Mouse (Mus musculus): ENCODE results near the gene Lgr4. TPM values are rescaled to one million over a fixed set of nuclear protein-coding genes. Genes with fewer than 3 reads are reported as not detected.
"Not testable (repeated sequence)": the region's sequence is repeated elsewhere in the genome, so short reads cannot be mapped to it uniquely, and the experiment has no call there.

The Lgr4 gene
- polyA plus RNA-seq (2016; fragmentation: Nextera tagmentation; extraction: Ambion mirVana): 14.1 and 14.6 TPM in 2 replicates

DNA sequence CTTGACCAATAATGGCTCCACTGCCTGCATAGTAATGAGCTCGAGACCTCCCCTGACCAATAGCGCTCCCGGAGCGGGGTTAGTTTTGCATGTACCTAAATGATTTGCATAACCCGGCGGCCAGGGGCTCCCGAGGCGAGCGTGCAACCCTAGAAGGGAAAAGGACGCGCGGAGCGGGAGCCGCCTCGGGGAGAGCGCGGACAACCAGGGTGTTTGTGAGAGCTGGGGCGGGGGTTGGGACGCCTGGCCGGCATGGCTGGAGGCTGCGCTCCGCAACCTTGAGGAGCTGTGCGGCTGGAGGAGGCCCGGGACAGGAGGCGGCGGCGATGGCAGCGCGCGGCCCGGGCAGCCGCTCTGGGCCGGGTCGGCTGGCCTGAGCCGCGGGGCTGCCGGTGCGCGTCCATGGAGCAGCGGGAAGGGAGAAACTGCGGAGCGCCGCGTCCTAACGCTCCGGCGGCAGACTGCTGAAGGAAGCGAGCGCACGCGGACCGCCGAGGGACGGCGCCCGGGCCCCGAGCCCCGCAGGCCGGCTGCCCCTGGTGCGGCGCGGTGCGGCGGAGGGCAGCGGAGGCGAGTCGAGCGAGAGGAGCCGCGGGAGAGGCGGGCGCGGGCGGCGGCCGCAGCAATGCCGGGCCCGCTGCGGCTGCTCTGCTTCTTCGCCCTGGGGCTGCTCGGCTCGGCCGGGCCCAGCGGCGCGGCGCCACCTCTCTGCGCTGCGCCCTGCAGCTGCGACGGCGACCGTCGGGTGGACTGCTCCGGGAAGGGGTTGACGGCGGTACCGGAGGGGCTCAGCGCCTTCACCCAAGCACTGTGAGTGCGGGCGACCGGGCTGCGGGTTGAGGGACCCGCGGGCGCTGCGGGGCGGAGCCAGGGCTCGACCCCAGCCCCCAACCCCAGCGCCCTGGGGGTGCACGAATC lies at the start of gene Lgr4:
Gene Lgr4, plus strand, starts transcription at position 152 of the 918 bp plus-strand sequence.
- under 1% methylated on average over 111 of the region's 111 CpGs for WGBS
- Histone ChIP-seq H3K36me3 (replicated peaks) (no peaks in the 10 kb centered on the region; the same call in 1 of the 2 replicates), H3K27ac (replicated peaks) (peak within 1 kb of the TSS; percentile 94), H3K4me3 (peak within 1 kb of the TSS; percentile 90), H3K27me3 (replicated peaks; ENCODE audit: low read depth, poor library complexity, severe bottlenecking) (no peaks in the 10 kb centered on the region), H3K4me1 (peaks cover 43% of the 10 kb centered on the region), H3K9me3 (no peaks in the 10 kb centered on the region)
- peak; percentile 98 for DNase-seq (ENCODE audit: low spot score)

DNA sequence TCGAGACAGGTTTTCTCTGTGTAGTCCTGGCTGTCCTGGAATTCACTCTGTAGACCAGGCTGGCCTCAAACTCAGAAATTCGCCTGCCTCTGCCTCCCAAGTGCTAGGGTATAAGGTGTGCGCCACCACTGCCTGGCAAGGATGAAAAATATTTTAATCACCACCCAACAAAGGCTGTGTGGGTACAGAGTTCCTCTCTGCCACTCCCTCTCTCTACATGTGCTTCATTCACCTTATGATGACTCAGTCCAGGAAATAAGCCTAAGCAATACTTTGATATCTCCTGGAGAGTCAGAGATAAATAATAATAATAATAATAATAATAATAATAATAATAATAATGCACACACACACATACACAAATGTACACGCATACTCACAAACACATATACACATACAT lies 38.0 kb upstream of the Lgr4 start:
- WGBS: 80% methylated on average over 4 of the region's 4 CpGs
- H3K27me3 ChIP-seq (replicated peaks; ENCODE audit: low read depth, poor library complexity, severe bottlenecking); H3K36me3 ChIP-seq (replicated peaks); H3K27ac ChIP-seq (replicated peaks); H3K4me1 ChIP-seq; DNase-seq (ENCODE audit: low spot score); H3K9me3 ChIP-seq; H3K4me3 ChIP-seq: not testable (repeated sequence)

DNA sequence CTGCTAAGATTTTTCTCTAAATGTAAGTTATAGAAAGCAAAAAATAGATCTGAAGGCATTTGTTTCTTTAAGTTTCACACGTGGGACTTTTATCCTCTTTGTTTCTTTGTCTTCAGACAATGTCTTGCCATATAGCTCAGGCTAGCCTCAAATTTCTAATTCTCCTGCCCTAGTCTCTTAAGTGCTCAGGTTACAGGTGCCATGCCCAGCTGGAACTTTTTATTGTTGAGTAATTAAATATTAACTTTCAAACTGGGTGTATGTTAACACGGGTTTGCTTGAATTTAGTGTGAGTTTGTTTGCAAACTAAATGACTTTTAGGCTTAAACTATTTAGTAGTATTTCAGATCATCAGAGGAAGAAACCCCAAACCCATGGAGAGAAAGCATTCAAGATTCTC lies 36.3 kb upstream of the Lgr4 start:
- WGBS: 62% methylated on average over 2 of the region's 2 CpGs
- no peak for DNase-seq (ENCODE audit: low spot score)
- Histone ChIP-seq H3K36me3 (replicated peaks) (no peaks in the 10 kb centered on the region), H3K9me3 (no peaks in the 10 kb centered on the region), H3K4me3 (no peak overlapping the region), H3K27me3 (replicated peaks; ENCODE audit: low read depth, poor library complexity, severe bottlenecking) (no peaks in the 10 kb centered on the region), H3K4me1 (no peaks in the 10 kb centered on the region), H3K27ac (replicated peaks) (no peak overlapping the region)

DNA sequence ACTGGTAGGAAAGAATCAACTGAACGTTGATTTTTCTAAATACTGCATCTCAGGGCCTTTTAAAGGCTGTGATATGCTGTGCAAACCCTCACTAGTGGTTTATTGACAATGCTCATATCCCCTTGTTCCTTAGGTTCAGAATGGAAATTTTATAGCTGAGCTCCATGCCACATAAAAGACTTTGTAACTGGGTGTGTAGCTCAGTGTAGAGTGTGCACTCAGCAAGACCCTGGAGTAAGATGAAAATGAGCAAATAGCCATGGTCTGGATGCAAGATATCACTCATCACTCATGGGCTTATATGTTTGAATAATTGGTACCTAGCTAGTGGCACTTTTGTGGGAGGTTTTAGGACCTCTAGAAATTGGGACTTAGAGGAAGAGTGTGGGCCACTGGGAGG lies 35.8 kb upstream of the Lgr4 start:
- no peaks in the 10 kb centered on the region for H3K4me1 ChIP-seq
- H3K4me3 ChIP-seq: no peak overlapping the region
- no peak overlapping the region for H3K27ac ChIP-seq (replicated peaks)
- H3K36me3 ChIP-seq (replicated peaks): no peaks in the 10 kb centered on the region
- no peak for DNase-seq (ENCODE audit: low spot score)
- H3K27me3 ChIP-seq (replicated peaks; ENCODE audit: low read depth, poor library complexity, severe bottlenecking): no peaks in the 10 kb centered on the region
- no peaks in the 10 kb centered on the region for H3K9me3 ChIP-seq
- WGBS: 63% methylated on average over 1 of the region's 1 CpGs

DNA sequence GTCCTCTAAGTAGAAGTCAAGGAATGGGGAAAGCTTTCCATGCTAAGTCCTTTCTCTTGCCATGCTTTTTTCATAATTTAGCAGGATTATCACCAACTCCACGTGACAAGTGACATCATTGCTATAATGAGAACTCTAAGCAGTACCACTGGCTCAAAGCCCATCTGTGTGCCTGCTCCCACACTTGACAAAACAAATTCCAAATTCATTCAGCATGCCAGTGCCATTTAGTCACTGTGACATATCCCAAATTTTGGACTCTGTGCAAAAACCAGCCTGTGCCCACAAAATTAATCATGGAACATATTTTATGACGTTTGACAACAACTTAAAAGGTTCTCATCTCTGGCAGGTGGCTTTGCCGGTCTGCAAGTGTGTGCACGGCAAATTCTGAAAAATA lies 33.3 kb upstream of the Lgr4 start:
- no peaks in the 10 kb centered on the region for H3K36me3 ChIP-seq (replicated peaks)
- 79% methylated on average over 4 of the region's 4 CpGs for WGBS
- no peaks in the 10 kb centered on the region for H3K4me1 ChIP-seq
- no peaks in the 10 kb centered on the region for H3K27me3 ChIP-seq (replicated peaks; ENCODE audit: low read depth, poor library complexity, severe bottlenecking)
- DNase-seq (ENCODE audit: low spot score): no peak
- H3K9me3 ChIP-seq: no peaks in the 10 kb centered on the region
- H3K27ac ChIP-seq (replicated peaks): no peak overlapping the region
- H3K4me3 ChIP-seq: no peak overlapping the region

DNA sequence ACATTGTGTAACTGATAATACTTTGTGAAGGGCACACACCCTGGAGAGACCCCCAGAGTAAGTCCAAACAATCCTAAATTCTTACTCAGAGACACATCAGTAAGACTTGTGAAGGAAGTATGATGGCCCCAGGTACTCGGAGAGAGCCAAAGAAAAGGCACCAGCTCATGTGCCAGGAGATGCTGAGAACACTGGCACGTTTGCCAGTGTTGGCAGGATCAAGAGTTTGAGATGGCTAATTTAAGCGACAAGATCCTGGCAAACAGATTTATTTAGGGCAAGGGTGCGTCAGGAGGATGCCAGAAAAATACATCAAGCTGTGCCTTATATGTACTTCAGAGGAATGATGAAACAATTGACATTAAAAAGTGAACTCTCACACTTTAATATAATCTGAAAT lies 32.9 kb upstream of the Lgr4 start:
- no peak overlapping the region for H3K4me3 ChIP-seq
- DNase-seq (ENCODE audit: low spot score): no peak
- H3K27me3 ChIP-seq (replicated peaks; ENCODE audit: low read depth, poor library complexity, severe bottlenecking): no peaks in the 10 kb centered on the region

DNA sequence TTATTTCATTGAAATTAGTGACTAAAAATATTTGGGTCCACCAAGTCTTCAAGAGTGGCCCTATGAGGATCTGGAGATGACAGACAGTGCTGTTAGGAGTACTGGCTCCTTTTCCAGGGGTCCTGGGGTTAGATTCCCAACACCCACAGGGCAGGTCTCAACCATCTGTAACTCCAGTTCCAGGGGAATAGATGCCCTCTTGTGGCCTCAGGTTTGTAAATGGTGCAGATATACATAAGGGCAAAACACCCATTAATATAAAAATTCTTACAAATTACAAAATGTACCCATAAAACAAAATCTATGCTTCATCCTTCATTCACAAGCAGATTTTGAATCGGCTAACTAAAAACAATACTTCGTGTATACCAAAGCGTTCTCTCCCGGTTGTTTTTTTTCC lies 27.4 kb upstream of the Lgr4 start:
- 37% methylated on average over 4 of the region's 4 CpGs for WGBS
- no peak for DNase-seq (ENCODE audit: low spot score)
- H3K27ac ChIP-seq (replicated peaks): peak overlapping the region; percentile 98

More for the DNA sequence above, 32.9 kb upstream of the Lgr4 start:
- H3K27ac ChIP-seq (replicated peaks): no peak overlapping the region
- H3K36me3 ChIP-seq (replicated peaks): no peaks in the 10 kb centered on the region
- WGBS: 66% methylated on average over 4 of the region's 4 CpGs
- H3K9me3 ChIP-seq: no peaks in the 10 kb centered on the region
- H3K4me1 ChIP-seq: no peaks in the 10 kb centered on the region

DNA sequence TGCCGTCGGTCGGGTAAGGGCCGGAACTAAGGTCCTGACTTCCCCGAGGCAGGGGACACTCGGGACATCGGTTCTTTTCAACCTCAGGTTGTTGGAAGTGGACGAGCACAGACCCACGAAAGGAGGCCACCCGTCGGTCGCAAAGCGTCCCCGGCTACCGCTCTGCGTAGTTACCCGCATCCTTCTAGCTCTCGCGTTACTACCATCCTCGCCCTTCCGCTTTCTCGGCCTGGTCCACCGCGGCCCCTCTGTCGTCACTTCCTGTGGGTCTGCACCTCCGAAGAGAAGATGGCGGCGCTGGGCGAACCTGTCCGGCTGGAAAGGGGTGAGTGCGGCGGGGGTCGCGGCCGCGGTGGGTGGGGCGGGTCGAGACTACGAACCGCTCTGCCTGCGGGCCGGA lies 26.9 kb upstream of the Lgr4 start, which contains the start of gene Lin7c:
Gene Lin7c, plus strand, starts transcription at position 257 of the 400 bp plus-strand sequence.
- under 1% methylated on average over 42 of the region's 42 CpGs for WGBS
- Histone ChIP-seq H3K27me3 (replicated peaks; ENCODE audit: low read depth, poor library complexity, severe bottlenecking) (no peaks in the 10 kb centered on the region), H3K4me3 (peak within 1 kb of the TSS; percentile 95)

More for the DNA sequence above, 27.4 kb upstream of the Lgr4 start:
- Histone ChIP-seq H3K4me3 (peak overlapping the region; percentile 95), H3K9me3 (no peaks in the 10 kb centered on the region), H3K4me1 (peaks cover 15% of the 10 kb centered on the region), H3K27me3 (replicated peaks; ENCODE audit: low read depth, poor library complexity, severe bottlenecking) (no peaks in the 10 kb centered on the region), H3K36me3 (replicated peaks) (peaks cover 10% of the 10 kb centered on the region)

DNA sequence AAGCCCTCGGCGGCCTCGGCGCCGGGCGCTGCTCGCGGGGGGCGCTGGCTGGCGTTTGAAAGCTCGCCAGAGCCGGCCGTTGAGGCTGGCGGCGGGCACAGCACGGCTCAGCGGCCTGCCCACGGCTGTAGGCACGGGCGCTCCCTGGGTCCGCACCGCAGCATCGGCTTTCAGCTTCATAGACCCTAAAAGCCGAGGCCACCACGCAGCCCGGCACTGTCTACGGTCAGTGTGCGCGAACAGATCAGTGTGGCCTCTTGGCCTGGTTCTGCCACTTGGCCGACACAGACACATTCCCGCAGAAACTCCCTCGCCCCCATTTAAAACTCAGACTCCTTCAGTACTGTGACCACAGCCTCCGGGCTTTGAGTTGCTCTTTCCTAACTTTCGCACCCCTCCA lies 26.4 kb upstream of the Lgr4 start:
- peaks cover 20% of the 10 kb centered on the region for H3K36me3 ChIP-seq (replicated peaks)
- no peaks in the 10 kb centered on the region for H3K9me3 ChIP-seq
- no peak for DNase-seq (ENCODE audit: low spot score)
- under 1% methylated on average over 34 of the region's 34 CpGs for WGBS
- peak overlapping the region; percentile 95 for H3K4me3 ChIP-seq
- no peaks in the 10 kb centered on the region for H3K27me3 ChIP-seq (replicated peaks; ENCODE audit: low read depth, poor library complexity, severe bottlenecking)
- H3K27ac ChIP-seq (replicated peaks): peak overlapping the region; percentile 98
- peaks cover 15% of the 10 kb centered on the region for H3K4me1 ChIP-seq

More for the DNA sequence above, 26.9 kb upstream of the Lgr4 start, which contains the start of gene Lin7c:
- Histone ChIP-seq H3K4me1 (peaks cover 15% of the 10 kb centered on the region), H3K27ac (replicated peaks) (peak within 1 kb of the TSS; percentile 98), H3K9me3 (no peaks in the 10 kb centered on the region), H3K36me3 (replicated peaks) (peaks cover 16% of the 10 kb centered on the region)
- DNase-seq (ENCODE audit: low spot score): peak; percentile 97

DNA sequence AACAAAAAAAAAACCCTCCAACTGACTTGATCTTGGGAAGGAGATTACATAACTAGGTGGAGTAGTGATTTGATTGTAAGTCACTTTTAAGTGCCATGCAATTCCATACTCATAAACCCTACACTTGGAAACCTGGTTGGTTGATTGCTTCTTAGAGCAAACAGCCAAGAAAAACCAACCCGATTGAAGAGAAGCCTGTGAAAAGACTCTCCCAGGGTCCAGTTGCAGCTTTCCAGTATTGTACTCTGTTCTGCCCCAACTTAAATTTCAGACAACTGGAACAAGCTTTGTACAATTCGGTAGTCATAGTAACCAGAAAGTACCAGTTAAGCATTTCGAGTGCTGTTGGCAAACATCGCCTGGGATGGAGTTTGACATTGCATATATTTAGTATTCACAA lies 26.0 kb upstream of the Lgr4 start:
- DNase-seq (ENCODE audit: low spot score): no peak
- H3K4me1 ChIP-seq: peaks cover 15% of the 10 kb centered on the region
- H3K36me3 ChIP-seq (replicated peaks): peaks cover 25% of the 10 kb centered on the region
- H3K27ac ChIP-seq (replicated peaks): peak overlapping the region; percentile 98
- H3K27me3 ChIP-seq (replicated peaks; ENCODE audit: low read depth, poor library complexity, severe bottlenecking): no peaks in the 10 kb centered on the region
- no peaks in the 10 kb centered on the region for H3K9me3 ChIP-seq
- 50% methylated on average over 4 of the region's 4 CpGs for WGBS
- peak overlapping the region; percentile 95 for H3K4me3 ChIP-seq

DNA sequence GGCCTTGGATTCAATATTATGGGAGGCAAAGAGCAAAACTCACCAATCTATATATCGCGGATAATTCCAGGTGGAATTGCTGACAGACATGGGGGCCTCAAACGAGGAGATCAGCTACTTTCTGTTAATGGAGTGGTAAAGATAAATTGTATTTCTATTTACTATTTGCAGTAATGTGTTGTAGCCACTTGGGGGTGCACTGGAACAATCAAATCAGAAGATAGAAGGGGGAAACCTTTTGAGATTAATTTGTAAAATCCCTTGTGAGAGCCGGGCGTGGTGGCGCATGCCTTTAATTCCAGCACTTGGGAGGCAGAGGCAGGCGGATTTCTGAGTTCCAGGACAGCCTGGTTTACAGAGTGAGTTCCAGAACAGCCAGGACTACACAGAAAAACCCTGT lies 21.1 kb upstream of the Lgr4 start:
- no peak overlapping the region for H3K4me3 ChIP-seq
- no peak overlapping the region for H3K27ac ChIP-seq (replicated peaks)
- no peaks in the 10 kb centered on the region for H3K27me3 ChIP-seq (replicated peaks; ENCODE audit: low read depth, poor library complexity, severe bottlenecking)
- WGBS: 89% methylated on average over 7 of the region's 7 CpGs
- H3K4me1 ChIP-seq: peaks cover 15% of the 10 kb centered on the region
- H3K36me3 ChIP-seq (replicated peaks): peaks cover 73% of the 10 kb centered on the region
- no peaks in the 10 kb centered on the region for H3K9me3 ChIP-seq
- DNase-seq (ENCODE audit: low spot score): no peak

DNA sequence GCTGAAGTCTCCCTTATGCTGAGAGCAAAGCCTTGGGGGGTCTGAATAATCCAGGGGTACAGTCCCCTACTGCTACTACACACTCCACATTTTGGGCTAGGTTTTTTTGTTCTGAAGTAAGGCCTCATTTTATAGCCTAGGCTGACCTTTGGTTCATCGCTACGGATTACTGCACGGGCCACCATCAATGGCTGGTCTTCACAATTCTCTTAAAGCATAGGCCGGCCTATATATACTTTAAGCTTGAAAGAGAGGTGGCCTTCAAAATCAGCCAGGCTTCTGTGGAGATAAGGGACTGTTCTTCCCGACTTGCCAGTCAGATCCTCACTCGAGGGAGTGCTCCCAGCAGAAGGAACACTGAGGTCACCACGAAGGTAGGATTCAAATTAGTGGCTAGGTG lies 14.6 kb upstream of the Lgr4 start:
- WGBS: 82% methylated on average over 7 of the region's 7 CpGs
- Histone ChIP-seq H3K36me3 (replicated peaks) (peaks cover 46% of the 10 kb centered on the region), H3K9me3 (no peaks in the 10 kb centered on the region), H3K4me1 (no peaks in the 10 kb centered on the region), H3K4me3 (no peak overlapping the region), H3K27ac (replicated peaks) (no peak overlapping the region), H3K27me3 (replicated peaks; ENCODE audit: low read depth, poor library complexity, severe bottlenecking) (no peaks in the 10 kb centered on the region)
- no peak for DNase-seq (ENCODE audit: low spot score)
